8 mouse cellular contexts compared by ENCODE assay signal in the genomic region with DNA sequence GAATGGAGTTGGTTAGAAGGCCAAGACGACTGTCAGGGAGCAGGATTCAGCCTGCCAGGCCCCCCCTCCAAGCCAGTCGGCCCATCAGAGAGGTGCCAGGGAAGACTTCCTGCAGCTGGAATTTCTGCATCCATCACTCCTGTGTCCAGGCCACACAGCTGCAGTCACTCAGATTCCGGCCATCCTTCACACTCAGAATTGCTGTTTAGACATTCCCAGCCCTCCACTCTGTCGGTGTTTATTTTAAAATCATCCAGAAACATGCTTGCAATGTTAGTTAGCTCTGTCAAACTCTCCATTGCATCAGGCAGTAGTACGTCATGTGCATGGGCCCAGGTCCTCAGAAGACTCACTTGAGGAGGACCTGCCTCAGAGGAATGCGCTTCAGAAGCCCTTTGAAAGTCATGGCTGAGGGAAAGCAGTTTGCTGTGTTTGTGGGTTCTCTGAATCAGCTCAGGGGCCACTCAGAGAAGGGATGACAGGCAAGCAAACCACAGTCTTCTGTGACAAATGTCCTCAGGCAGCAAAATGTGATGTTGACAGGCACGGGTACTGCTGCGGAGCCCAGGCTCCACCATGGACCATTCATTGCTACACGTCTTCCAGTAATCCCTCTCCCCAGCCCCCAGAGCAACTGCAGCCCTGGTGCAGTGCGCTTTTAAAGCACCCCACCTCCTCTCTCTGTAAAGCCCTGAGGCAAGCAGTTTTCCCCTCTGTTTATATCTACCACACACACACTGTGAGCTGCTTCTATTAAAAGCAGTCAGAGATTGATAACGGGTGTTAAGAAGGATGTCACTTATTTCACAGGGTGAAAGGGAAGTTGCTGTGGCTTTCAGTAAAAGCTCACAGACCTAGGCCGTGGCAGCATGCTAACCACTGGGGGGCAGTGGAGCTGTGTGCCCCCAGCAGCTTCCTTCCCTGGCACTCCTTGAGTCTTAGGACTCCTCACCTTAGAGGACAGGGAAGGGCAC.
DNase-seq lines count a peak whose midpoint lies in the region; ATAC-seq and TF ChIP-seq lines count a peak whose summit lies in the region.

No protein-coding gene starts in this region.

- intact Hi-C loops in gastrocnemius, adult 2 months (cut with DNase I) = loop anchor here (5.0 kb wide), 1 partner anchor 102 kb away; no protein-coding TSS in a partner anchor

- H3K4me2 ChIP-seq in embryonic facial prominence, embryonic 11.5 days (ENCODE audit: low read depth, low read length) = no peak overlapping the region
- no peak overlapping the region for H3K4me2 ChIP-seq in hindbrain, embryonic 14.5 days (replicated peaks)
- H3K4me2 ChIP-seq in liver, embryonic 12.5 days = no peak overlapping the region
- H3K4me2 ChIP-seq in neural tube, embryonic 14.5 days (ENCODE audit: low read depth, low read length) = no peak overlapping the region

- ATAC-seq in embryonic facial prominence, embryonic 11.5 days (replicated peaks; ENCODE audit: insufficient number of reproducible peaks, low FRiP score, low TSS enrichment, low read depth) = no peak; the same call in 1 of the 2 replicates
- peak; percentile 55 for ATAC-seq in hindbrain, embryonic 14.5 days (ENCODE audit: low FRiP score)
- ATAC-seq in liver, embryonic 12.5 days = peak; percentile 58
- ATAC-seq in neural tube, embryonic 14.5 days (ENCODE audit: low read depth) = peak; percentile 62; the same call in 1 of the 2 replicates

- no peaks in the 10 kb centered on the region for H3K36me3 ChIP-seq in embryonic facial prominence, embryonic 11.5 days (replicated peaks; ENCODE audit: control insufficient read depth, insufficient read depth, low read depth, low read length)
- no peaks in the 10 kb centered on the region for H3K36me3 ChIP-seq in hindbrain, embryonic 14.5 days (replicated peaks; ENCODE audit: control insufficient read depth, insufficient read depth)
- H3K36me3 ChIP-seq in liver, embryonic 12.5 days = no peaks in the 10 kb centered on the region
- no peaks in the 10 kb centered on the region for H3K36me3 ChIP-seq in neural tube, embryonic 14.5 days (ENCODE audit: control insufficient read depth, insufficient read depth, low read length)

- H3K4me1 ChIP-seq in embryonic facial prominence, embryonic 11.5 days (ENCODE audit: control insufficient read depth, insufficient read depth, low read length) = no peaks in the 10 kb centered on the region; the same call in 1 of the 2 replicates
- peaks cover 8% of the 10 kb centered on the region; the same call in 1 of the 2 replicates for H3K4me1 ChIP-seq in hindbrain, embryonic 14.5 days (replicated peaks; ENCODE audit: control insufficient read depth, insufficient read depth, low read length)
- peaks cover 25% of the 10 kb centered on the region for H3K4me1 ChIP-seq in liver, embryonic 12.5 days
- no peaks in the 10 kb centered on the region for H3K4me1 ChIP-seq in neural tube, embryonic 14.5 days (ENCODE audit: control insufficient read depth, insufficient read depth, low read length)

- H3K27ac ChIP-seq in gastrocnemius, adult 2 months = peak overlapping the region; percentile 46
- H3K27ac ChIP-seq in embryonic facial prominence, embryonic 11.5 days (replicated peaks; ENCODE audit: low read depth, low read length) = no peak overlapping the region
- peak overlapping the region; percentile 49 for H3K27ac ChIP-seq in hindbrain, embryonic 14.5 days
- 0 out of 2 replicates have a peak overlapping the region, but pooled peaks have one; percentile 12 for H3K27ac ChIP-seq in liver, embryonic 12.5 days
- H3K27ac ChIP-seq in neural tube, embryonic 14.5 days (ENCODE audit: low read depth, low read length) = peak overlapping the region; percentile 60; the same call in 1 of the 2 replicates

- no peak overlapping the region for H3K4me3 ChIP-seq in gastrocnemius, adult 2 months
- no peak overlapping the region for H3K4me3 ChIP-seq in embryonic facial prominence, embryonic 11.5 days (ENCODE audit: low read depth, low read length)
- no peak overlapping the region for H3K4me3 ChIP-seq in hindbrain, embryonic 14.5 days (replicated peaks; ENCODE audit: low read length)
- no peak overlapping the region for H3K4me3 ChIP-seq in liver, embryonic 12.5 days
- H3K4me3 ChIP-seq in neural tube, embryonic 14.5 days (ENCODE audit: low read depth, low read length) = no peak overlapping the region

- no peaks in the 10 kb centered on the region for H3K9me3 ChIP-seq in embryonic facial prominence, embryonic 11.5 days (replicated peaks; ENCODE audit: control insufficient read depth, low read length)
- no peaks in the 10 kb centered on the region for H3K9me3 ChIP-seq in hindbrain, embryonic 14.5 days (ENCODE audit: control insufficient read depth, low read length)
- no peaks in the 10 kb centered on the region for H3K9me3 ChIP-seq in liver, embryonic 12.5 days (replicated peaks)
- no peaks in the 10 kb centered on the region for H3K9me3 ChIP-seq in neural tube, embryonic 14.5 days (ENCODE audit: control insufficient read depth, low read length)

- H3K27me3 ChIP-seq in embryonic facial prominence, embryonic 11.5 days (ENCODE audit: control insufficient read depth, insufficient read depth, low read length) = no peaks in the 10 kb centered on the region
- H3K27me3 ChIP-seq in hindbrain, embryonic 14.5 days (ENCODE audit: control insufficient read depth, insufficient read depth, low read length) = no peaks in the 10 kb centered on the region
- peaks cover 26% of the 10 kb centered on the region; the same call in 1 of the 2 replicates for H3K27me3 ChIP-seq in liver, embryonic 12.5 days (replicated peaks)
- no peaks in the 10 kb centered on the region for H3K27me3 ChIP-seq in neural tube, embryonic 14.5 days (ENCODE audit: control insufficient read depth, insufficient read depth, low read length)

- peak; percentile 58 for DNase-seq in gastrocnemius, adult 2 months
- DNase-seq in gastrocnemius, postnatal 10 days = no peak
- peak; percentile 88 for DNase-seq in CD4-positive, CD25-positive, alpha-beta regulatory T cell, adult 2 months (ENCODE audit: low read depth, low spot score)
- DNase-seq in embryonic facial prominence, embryonic 11.5 days (ENCODE audit: low spot score) = peak; percentile 49
- peak; percentile 44 for DNase-seq in hindbrain, embryonic 14.5 days (ENCODE audit: low spot score)
- DNase-seq in yolk sac, embryonic 10.5 days (ENCODE audit: low spot score) = peak; percentile 67

- TF ChIP-seq CTCF in gastrocnemius, adult 2 months (IDR thresholded peaks at IDR 0.05) = peak; percentile 72

- WGBS in embryonic facial prominence, embryonic 11.5 days = 48% methylated on average over 12 of the region's 12 CpGs
- 59% methylated on average over 12 of the region's 12 CpGs for WGBS in hindbrain, embryonic 14.5 days
- 27% methylated on average over 12 of the region's 12 CpGs for WGBS in liver, embryonic 12.5 days (ENCODE audit: insufficient replicate concordance)
- WGBS in neural tube, embryonic 14.5 days = 56% methylated on average over 12 of the region's 12 CpGs

- no peak overlapping the region for H3K9ac ChIP-seq in embryonic facial prominence, embryonic 11.5 days (replicated peaks; ENCODE audit: low read length)
- no peak overlapping the region for H3K9ac ChIP-seq in hindbrain, embryonic 14.5 days
- no peak overlapping the region for H3K9ac ChIP-seq in liver, embryonic 12.5 days
- H3K9ac ChIP-seq in neural tube, embryonic 14.5 days (replicated peaks; ENCODE audit: low read depth, low read length) = no peak overlapping the region
